Mouse (Mus musculus) kidney, embryonic 14.5 days (tissue): Measurements from ENCODE around the gene Raet1d. TPM values are rescaled to one million over a fixed set of nuclear protein-coding genes. Genes with fewer than 3 reads are reported as not detected.
"Not testable (repeated sequence)": the region's sequence is repeated elsewhere in the genome, so short reads cannot be mapped to it uniquely, and the experiment has no call there.

Source experiments
- ATAC-seq: fragments of 200-750 bp; cut with Nextera tagmentation; 2 replicates; pipeline ENCODE4 v1.8.0; 2017; ENCODE audit warnings: moderate number of reproducible peaks, mild to moderate bottlenecking, moderate TSS enrichment, moderate library complexity; ENCODE audit not compliant: low FRiP score, low TSS enrichment
- H3K27ac ChIP-seq: fragments of 300-500 bp; sonication (generic); 2 replicates; pipeline ENCODE4 v1.5.1; 2014; ENCODE audit warnings: low read depth, mild to moderate bottlenecking, low read length, moderate library complexity, mixed read lengths
- H3K27me3 ChIP-seq: fragments of 300-500 bp; sonication (generic); 2 replicates; pipeline ENCODE4 v1.6.1; 2014; ENCODE audit warnings: mild to moderate bottlenecking, low read length; ENCODE audit not compliant: control insufficient read depth, insufficient read depth
- H3K36me3 ChIP-seq: fragments of 300-500 bp; sonication (generic); 2 replicates; pipeline ENCODE4 v1.6.1; 2014; ENCODE audit warnings: low read length, mixed read lengths; ENCODE audit not compliant: control insufficient read depth, insufficient read depth
- H3K4me1 ChIP-seq: fragments of 300-500 bp; sonication (generic); 2 replicates; pipeline ENCODE4 v1.6.1; 2014; ENCODE audit warnings: low read length, mixed read lengths; ENCODE audit not compliant: control insufficient read depth, insufficient read depth
- H3K4me2 ChIP-seq: fragments of 300-500 bp; sonication (generic); replicated peaks from 2 replicates; pipeline ENCODE4 v1.6.1; 2014; ENCODE audit warnings: low read depth, mild to moderate bottlenecking, low read length
- H3K4me3 ChIP-seq: fragments of 300-500 bp; sonication (generic); 2 replicates; pipeline ENCODE4 v1.5.1; 2014; ENCODE audit warnings: mild to moderate bottlenecking, low read length
- H3K9ac ChIP-seq: fragments of 300-500 bp; sonication (generic); 2 replicates; pipeline ENCODE4 v1.6.1; 2014; ENCODE audit warnings: low read depth, mild to moderate bottlenecking, low read length, moderate library complexity
- H3K9me3 ChIP-seq: fragments of 300-500 bp; sonication (generic); 2 replicates; pipeline ENCODE4 v1.6.1; 2016; ENCODE audit warnings: low read length; ENCODE audit not compliant: control insufficient read depth
- WGBS: fragments of 180-500 bp; shearing (Covaris S2); extraction: QIAGEN DNeasy Blood & Tissue Kit; methylation state at CpG from one replicate; pipeline ENCODE4 v1.1.7; 2014; 5-methylcytosine and 5-hydroxymethylcytosine counted together
- polyA plus RNA-seq: library from polyadenylated mRNA; unstranded; fragments of >200 nt; fragmentation: Nextera tagmentation; extraction: Ambion mirVana; gene quantifications from 2 replicates; pipeline ENCODE4 v1.2.1, GENCODE M21; 2014

Gene Raet1d
- polyA plus RNA-seq = 15.9 and 21.1 TPM in 2 replicates

- H3K27me3 ChIP-seq, H3K4me1 ChIP-seq, H3K4me2 ChIP-seq, H3K27ac ChIP-seq, H3K4me3 ChIP-seq, ATAC-seq, H3K9ac ChIP-seq, H3K36me3 ChIP-seq, H3K9me3 ChIP-seq: not testable (repeated sequence)
- 75% methylated on average over 3 of the region's 3 CpGs for WGBS
Measured at GRCm38 (mm10) chr10:22360252-22360651, at the start of gene Raet1d. TSS of gene Raet1d (plus strand) at chr10:22360552.

- no peak for ATAC-seq
- Histone ChIP-seq H3K4me1 (no peaks in the 10 kb centered on the region), H3K9me3 (no peaks in the 10 kb centered on the region), H3K36me3 (no peaks in the 10 kb centered on the region), H3K9ac (no peak overlapping the region), H3K4me3 (no peak overlapping the region), H3K4me2 (no peak overlapping the region), H3K27ac (no peak overlapping the region), H3K27me3 (no peaks in the 10 kb centered on the region)
- WGBS = 87% methylated on average over 2 of the region's 2 CpGs
Measured at GRCm38 (mm10) chr10:22322858-22323257, 37.5 kb upstream of the Raet1d start.

GRCm38 (mm10) chr10:22345721-22346120 is 14.6 kb upstream of the Raet1d start:
- not testable (repeated sequence) for H3K27me3 ChIP-seq, H3K27ac ChIP-seq, H3K4me3 ChIP-seq, H3K4me2 ChIP-seq, ATAC-seq, H3K9me3 ChIP-seq, H3K4me1 ChIP-seq, H3K36me3 ChIP-seq, H3K9ac ChIP-seq
- WGBS = 64% methylated on average over 4 of the region's 4 CpGs

GRCm38 (mm10) chr10:22353548-22354195 is 6.7 kb upstream of the Raet1d start:
- not testable (repeated sequence) for ATAC-seq, H3K4me2 ChIP-seq, H3K4me3 ChIP-seq, H3K36me3 ChIP-seq, H3K27ac ChIP-seq, H3K27me3 ChIP-seq, H3K9me3 ChIP-seq, H3K9ac ChIP-seq, H3K4me1 ChIP-seq
- WGBS = 80% methylated on average over 6 of the region's 6 CpGs

- WGBS = 77% methylated on average over 2 of the region's 2 CpGs
- not testable (repeated sequence) for ATAC-seq, H3K4me2 ChIP-seq
Measured at GRCm38 (mm10) chr10:22354196-22354574, 6.2 kb upstream of the Raet1d start.

GRCm38 (mm10) chr10:22357373-22357772 is 3.0 kb upstream of the Raet1d start:
- H3K9ac ChIP-seq, H3K27me3 ChIP-seq, H3K9me3 ChIP-seq, H3K4me2 ChIP-seq, H3K4me3 ChIP-seq, H3K4me1 ChIP-seq, H3K27ac ChIP-seq, ATAC-seq, H3K36me3 ChIP-seq: not testable (repeated sequence)
- WGBS = 81% methylated on average over 1 of the region's 1 CpGs

More at GRCm38 (mm10) chr10:22354196-22354574, 6.2 kb upstream of the Raet1d start:
- not testable (repeated sequence) for H3K4me1 ChIP-seq, H3K36me3 ChIP-seq, H3K27me3 ChIP-seq, H3K9ac ChIP-seq, H3K9me3 ChIP-seq, H3K4me3 ChIP-seq, H3K27ac ChIP-seq

GRCm38 (mm10) chr10:22360957-22361356 is 605 bp downstream of the Raet1d start:
- not testable (repeated sequence) for H3K9me3 ChIP-seq, ATAC-seq, H3K27ac ChIP-seq, H3K36me3 ChIP-seq, H3K4me1 ChIP-seq, H3K27me3 ChIP-seq, H3K4me3 ChIP-seq, H3K4me2 ChIP-seq, H3K9ac ChIP-seq
- 58% methylated on average over 2 of the region's 2 CpGs for WGBS

GRCm38 (mm10) chr10:22361415-22362352 is 1.3 kb downstream of the Raet1d start:
- WGBS = 2% methylated on average over 8 of the region's 15 CpGs
- not testable (repeated sequence) for H3K36me3 ChIP-seq, H3K27me3 ChIP-seq, H3K4me2 ChIP-seq, H3K9me3 ChIP-seq, H3K9ac ChIP-seq, H3K4me1 ChIP-seq, H3K27ac ChIP-seq
- peak; percentile 87 for ATAC-seq
- peak overlapping the region; percentile 6; the same call in 1 of the 2 replicates for H3K4me3 ChIP-seq

- H3K4me1 ChIP-seq, H3K4me2 ChIP-seq: not testable (repeated sequence)
- 90% methylated on average over 2 of the region's 2 CpGs for WGBS
Measured at GRCm38 (mm10) chr10:22362466-22362865, 2.1 kb downstream of the Raet1d start.

More at GRCm38 (mm10) chr10:22362466-22362865, 2.1 kb downstream of the Raet1d start:
- not testable (repeated sequence) for H3K27me3 ChIP-seq, H3K9ac ChIP-seq, H3K4me3 ChIP-seq, H3K36me3 ChIP-seq, H3K9me3 ChIP-seq, H3K27ac ChIP-seq
- 0 out of 2 replicates have a peak, but pooled peaks have one; percentile 12 for ATAC-seq
